Mouse (Mus musculus): ENCODE measurements at regions not wholly inside any gene's neighbourhood (a gene's known extent, or its start where the extent isn't known, plus 50 kb on each side); places are given as distances from the start of the nearest gene placed in this dataset.

- TF ChIP-seq MAX (IDR thresholded peaks at IDR 0.05; ENCODE audit: low read length): no peak
- peak; percentile 29 for TF ChIP-seq RAD21 (IDR thresholded peaks at IDR 0.05; ENCODE audit: low read depth, low read length)
- TF ChIP-seq ELF1 (IDR thresholded peaks at IDR 0.05; ENCODE audit: low read depth, low read length): no peak
- no peak for TF ChIP-seq ZMIZ1 (IDR thresholded peaks at IDR 0.05; ENCODE audit: low read depth, low read length)
- peak; percentile 58; the same call in 1 of the 2 replicates for TF ChIP-seq CHD2 (IDR thresholded peaks at IDR 0.05; ENCODE audit: low read length)
- peak; percentile 99 for TF ChIP-seq BHLHE40 (IDR thresholded peaks at IDR 0.05; ENCODE audit: low read depth, low read length)
- TF ChIP-seq CHD1 (IDR thresholded peaks at IDR 0.05; ENCODE audit: low read depth, low read length): no peak
- no peak for TF ChIP-seq CTCF (conservative IDR thresholded peaks at IDR 0.05 in 1 of 2, IDR thresholded peaks at IDR 0.05 in 1 of 2; ENCODE audit: low read depth in 2 of 2, low read length in 2 of 2)
Observed at GRCm38 (mm10) chr10:117910426-117910825, 64.6 kb upstream of the Rap1b start.

Measured in CH12.LX (cell line).